Mouse (Mus musculus): ENCODE results near the gene Tmprss7. TPM values are rescaled to one million over a fixed set of nuclear protein-coding genes. Genes with fewer than 3 reads are reported as not detected.

The Tmprss7 gene
- polyA plus RNA-seq, 1 experiment = 1.1 TPM

- DNase-seq (ENCODE audit: low read depth) = no peak
These were observed 63.9 kb downstream of the Tmprss7 start for GRCm38 (mm10) chr16:45629497-45630105.

- DNase-seq (ENCODE audit: low read depth) = no peak
These were observed 68.1 kb downstream of the Tmprss7 start for GRCm38 (mm10) chr16:45625342-45625741.

GRCm38 (mm10) chr16:45624791-45625190 is 68.7 kb downstream of the Tmprss7 start:
- DNase-seq (ENCODE audit: low read depth) = no peak

GRCm38 (mm10) chr16:45623230-45623629 is 70.2 kb downstream of the Tmprss7 start:
- no peak for DNase-seq (ENCODE audit: low read depth)

GRCm38 (mm10) chr16:45619751-45620375 is 73.6 kb downstream of the Tmprss7 start:
- DNase-seq (ENCODE audit: low read depth) = no peak

GRCm38 (mm10) chr16:45615944-45616343 is 77.5 kb downstream of the Tmprss7 start:
- DNase-seq (ENCODE audit: low read depth) = no peak

- no peak for DNase-seq (ENCODE audit: low read depth)
These were observed 80.2 kb downstream of the Tmprss7 start for GRCm38 (mm10) chr16:45613247-45613646.

- DNase-seq (ENCODE audit: low read depth) = no peak
These were observed 83.2 kb downstream of the Tmprss7 start, which contains the start of gene Gcsam for GRCm38 (mm10) chr16:45610267-45610666. Gene Gcsam, plus strand, starts transcription at chr16:45610380.

- no peak for DNase-seq (ENCODE audit: low read depth)
These were observed 84.2 kb downstream of the Tmprss7 start for GRCm38 (mm10) chr16:45609300-45609699.

GRCm38 (mm10) chr16:45608481-45608954 is 84.9 kb downstream of the Tmprss7 start:
- DNase-seq (ENCODE audit: low read depth) = no peak

Other genes starting within 250 kb of the Tmprss7 start
- 0.65 and 1.0 TPM in 2 replicates for gene Gm609, start 200.7 kb downstream of the Tmprss7 start, polyA plus RNA-seq (2012; rRNA removed)
- gene Gm17783, start 161.6 kb downstream of the Tmprss7 start, polyA plus RNA-seq (2012; rRNA removed) = 0.11 TPM in 1 of 2 replicates, not detected in the other
- 0.04 TPM in 1 of 2 replicates, not detected in the other for gene Slc9c1, start 158.3 kb downstream of the Tmprss7 start, polyA plus RNA-seq (2012; rRNA removed)
- gene Gcsam, start 83.3 kb downstream of the Tmprss7 start, polyA plus RNA-seq (2012; rRNA removed) = 0.14 and 0.27 TPM in 2 replicates
- 0.34 and 0.39 TPM in 2 replicates for gene BC016579, start 39.6 kb downstream of the Tmprss7 start, polyA plus RNA-seq (2012; rRNA removed)
- 0.42 TPM in 2 replicates for gene Tagln3, start 30.9 kb upstream of the Tmprss7 start, polyA plus RNA-seq (2012; rRNA removed)
- 6.6 and 6.9 TPM in 2 replicates for gene Abhd10, start 49.3 kb upstream of the Tmprss7 start, polyA plus RNA-seq (2012; rRNA removed)

Measured in gonadal fat pad, adult 2 months (tissue).